Mouse (Mus musculus): ENCODE results near the gene Uqcc3. TPM values are rescaled to one million over a fixed set of nuclear protein-coding genes. Genes with fewer than 3 reads are reported as not detected.
A peak's percentile ranks its signal among the peaks of the same experiment; 100 is the strongest.

Gene Uqcc3
- polyA plus RNA-seq, 1 experiment from 2014 or later: 94.5 TPM

- no peak overlapping the region for H3K9ac ChIP-seq (ENCODE audit: low read depth, low read length)
- ATAC-seq (replicated peaks; ENCODE audit: low FRiP score, low read depth): no peak
- TF ChIP-seq CTCF (IDR thresholded peaks at IDR 0.05; ENCODE audit: low read depth): no peak
- H3K4me1 ChIP-seq (replicated peaks; ENCODE audit: insufficient read depth, low read length): peaks cover 7% of the 10 kb centered on the region; the same call in 1 of the 2 replicates
- WGBS: 68% methylated on average over 2 of the region's 2 CpGs
- no peak overlapping the region for H3K4me2 ChIP-seq (ENCODE audit: low read length)
- H3K27ac ChIP-seq: no peak overlapping the region
- no peaks in the 10 kb centered on the region for H3K27me3 ChIP-seq (ENCODE audit: insufficient read depth, low read length)
- no peaks in the 10 kb centered on the region for H3K9me3 ChIP-seq (replicated peaks; ENCODE audit: low read length)
- no peak overlapping the region for H3K4me3 ChIP-seq (replicated peaks; ENCODE audit: low read depth, low read length)
- no peak for DNase-seq (ENCODE audit: low spot score)
- H3K36me3 ChIP-seq (ENCODE audit: insufficient read depth, low read length): peaks cover 13% of the 10 kb centered on the region
Observed at GRCm38 (mm10) chr19:8926766-8927165, 46.0 kb upstream of the Uqcc3 start.

DNA sequence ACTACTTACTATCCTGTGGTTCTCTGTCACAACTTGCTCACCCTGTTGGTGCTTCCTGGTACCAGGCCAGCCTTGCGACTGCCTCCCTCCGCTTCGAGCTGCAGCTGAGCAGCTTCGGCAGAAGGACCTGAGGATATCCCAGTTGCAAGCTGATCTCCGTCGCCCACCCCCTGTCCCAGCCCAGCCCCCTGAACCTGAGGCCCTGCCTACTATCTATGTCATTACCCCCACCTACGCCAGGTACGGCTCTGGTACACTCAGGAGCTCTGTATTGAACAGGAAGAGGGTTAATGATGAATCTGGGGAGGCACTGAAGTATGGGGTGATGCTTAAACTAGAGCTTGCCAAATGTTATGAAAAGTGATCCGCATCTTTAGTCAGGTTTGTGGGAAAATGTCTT lies 41.0 kb upstream of the Uqcc3 start:
- Histone ChIP-seq H3K4me1 (replicated peaks; ENCODE audit: insufficient read depth, low read length) (peaks cover 7% of the 10 kb centered on the region; the same call in 1 of the 2 replicates), H3K9me3 (replicated peaks; ENCODE audit: low read length) (no peaks in the 10 kb centered on the region), H3K4me2 (ENCODE audit: low read length) (no peak overlapping the region; the same call in 1 of the 2 replicates), H3K27me3 (ENCODE audit: insufficient read depth, low read length) (no peaks in the 10 kb centered on the region), H3K9ac (ENCODE audit: low read depth, low read length) (0 out of 2 replicates have a peak overlapping the region, but pooled peaks have one; percentile 62), H3K4me3 (replicated peaks; ENCODE audit: low read depth, low read length) (no peak overlapping the region), H3K27ac (no peak overlapping the region), H3K36me3 (ENCODE audit: insufficient read depth, low read length) (peaks cover 6% of the 10 kb centered on the region; the same call in 1 of the 2 replicates)
- no peak for ATAC-seq (replicated peaks; ENCODE audit: low FRiP score, low read depth)
- no peak for DNase-seq (ENCODE audit: low spot score)
- 74% methylated on average over 9 of the region's 9 CpGs for WGBS
- no peak for TF ChIP-seq CTCF (IDR thresholded peaks at IDR 0.05; ENCODE audit: low read depth)

GRCm38 (mm10) chr19:8920836-8921291 lies 40.1 kb upstream of the Uqcc3 start:
- 0% methylated on average over 6 of the region's 6 CpGs for WGBS
- H3K9me3 ChIP-seq (replicated peaks; ENCODE audit: low read length): no peaks in the 10 kb centered on the region
- peak overlapping the region; percentile 63 for H3K4me2 ChIP-seq (ENCODE audit: low read length)
- H3K4me1 ChIP-seq (replicated peaks; ENCODE audit: insufficient read depth, low read length): peaks cover 7% of the 10 kb centered on the region; the same call in 1 of the 2 replicates
- H3K36me3 ChIP-seq (ENCODE audit: insufficient read depth, low read length): peaks cover 9% of the 10 kb centered on the region; the same call in 1 of the 2 replicates
- peak overlapping the region; percentile 91 for H3K27ac ChIP-seq
- no peak for TF ChIP-seq CTCF (IDR thresholded peaks at IDR 0.05; ENCODE audit: low read depth)
- H3K4me3 ChIP-seq (replicated peaks; ENCODE audit: low read depth, low read length): peak overlapping the region; percentile 72
- no peaks in the 10 kb centered on the region for H3K27me3 ChIP-seq (ENCODE audit: insufficient read depth, low read length)
- DNase-seq (ENCODE audit: low spot score) (peak; percentile 70), ATAC-seq (replicated peaks; ENCODE audit: low FRiP score, low read depth) (no peak)
- H3K9ac ChIP-seq (ENCODE audit: low read depth, low read length): peak overlapping the region; percentile 62

- Histone ChIP-seq H3K27ac (peak within 1 kb of the TSS; percentile 91), H3K36me3 (ENCODE audit: insufficient read depth, low read length) (peaks cover 15% of the 10 kb centered on the region), H3K4me3 (replicated peaks; ENCODE audit: low read depth, low read length) (peak within 1 kb of the TSS; percentile 72), H3K9ac (ENCODE audit: low read depth, low read length) (peak within 1 kb of the TSS; percentile 62), H3K4me2 (ENCODE audit: low read length) (peak within 1 kb of the TSS; percentile 63), H3K27me3 (ENCODE audit: insufficient read depth, low read length) (no peaks in the 10 kb centered on the region), H3K4me1 (replicated peaks; ENCODE audit: insufficient read depth, low read length) (peaks cover 7% of the 10 kb centered on the region; the same call in 1 of the 2 replicates), H3K9me3 (replicated peaks; ENCODE audit: low read length) (no peaks in the 10 kb centered on the region)
- DNase-seq (ENCODE audit: low spot score) (peak; percentile 98), ATAC-seq (replicated peaks; ENCODE audit: low FRiP score, low read depth) (peak; percentile 98)
- 2% methylated on average over 48 of the region's 50 CpGs for WGBS
- TF ChIP-seq CTCF (IDR thresholded peaks at IDR 0.05; ENCODE audit: low read depth): no peak
Observed at GRCm38 (mm10) chr19:8920073-8920736, 39.5 kb upstream of the Uqcc3 start, which contains the start of gene B3gat3. B3gat3 (plus strand) TSS chr19:8920374.

DNA sequence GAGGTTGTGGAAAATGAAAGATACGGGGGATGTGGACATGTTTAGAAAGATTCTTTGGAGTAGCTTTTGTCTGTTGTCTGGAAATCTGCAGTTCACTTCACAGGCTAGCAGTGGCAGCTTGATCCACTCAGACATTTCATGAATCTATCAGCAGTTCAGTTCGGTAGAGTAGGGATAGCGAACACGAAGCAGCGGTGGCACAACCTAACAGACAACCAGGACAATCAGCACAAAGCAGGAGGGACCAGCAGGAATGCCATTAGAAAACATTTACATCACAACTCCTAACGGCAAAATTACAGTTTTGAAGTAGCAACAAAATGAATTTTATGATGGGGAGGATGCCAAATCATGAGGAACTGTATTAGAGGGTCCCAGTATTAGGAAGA lies 39.0 kb upstream of the Uqcc3 start:
- H3K9ac ChIP-seq (ENCODE audit: low read depth, low read length): no peak overlapping the region

GRCm38 (mm10) chr19:8919000-8919399 lies 38.3 kb upstream of the Uqcc3 start:
- no peak for TF ChIP-seq CTCF (IDR thresholded peaks at IDR 0.05; ENCODE audit: low read depth)
- H3K27me3 ChIP-seq (ENCODE audit: insufficient read depth, low read length): no peaks in the 10 kb centered on the region
- no peak overlapping the region for H3K4me2 ChIP-seq (ENCODE audit: low read length)
- ATAC-seq (replicated peaks; ENCODE audit: low FRiP score, low read depth) (no peak), DNase-seq (ENCODE audit: low spot score) (no peak)
- H3K27ac ChIP-seq: no peak overlapping the region
- H3K36me3 ChIP-seq (ENCODE audit: insufficient read depth, low read length): peaks cover 27% of the 10 kb centered on the region
- WGBS: 92% methylated on average over 3 of the region's 3 CpGs
- H3K9me3 ChIP-seq (replicated peaks; ENCODE audit: low read length): no peaks in the 10 kb centered on the region
- H3K9ac ChIP-seq (ENCODE audit: low read depth, low read length): no peak overlapping the region
- H3K4me1 ChIP-seq (replicated peaks; ENCODE audit: insufficient read depth, low read length): peaks cover 7% of the 10 kb centered on the region; the same call in 1 of the 2 replicates
- H3K4me3 ChIP-seq (replicated peaks; ENCODE audit: low read depth, low read length): no peak overlapping the region

More for the DNA sequence above, 39.0 kb upstream of the Uqcc3 start:
- 0 out of 2 replicates have a peak overlapping the region, but pooled peaks have one; percentile 72 for H3K4me3 ChIP-seq (replicated peaks; ENCODE audit: low read depth, low read length)
- TF ChIP-seq CTCF (IDR thresholded peaks at IDR 0.05; ENCODE audit: low read depth): no peak
- peaks cover 7% of the 10 kb centered on the region; the same call in 1 of the 2 replicates for H3K4me1 ChIP-seq (replicated peaks; ENCODE audit: insufficient read depth, low read length)
- no peaks in the 10 kb centered on the region for H3K27me3 ChIP-seq (ENCODE audit: insufficient read depth, low read length)
- peaks cover 20% of the 10 kb centered on the region for H3K36me3 ChIP-seq (ENCODE audit: insufficient read depth, low read length)
- DNase-seq (ENCODE audit: low spot score): no peak
- ATAC-seq (replicated peaks; ENCODE audit: low FRiP score, low read depth): no peak
- no peaks in the 10 kb centered on the region for H3K9me3 ChIP-seq (replicated peaks; ENCODE audit: low read length)
- H3K4me2 ChIP-seq (ENCODE audit: low read length): peak overlapping the region; percentile 63
- H3K27ac ChIP-seq: peak overlapping the region; percentile 91
- 61% methylated on average over 6 of the region's 6 CpGs for WGBS

Data from kidney, postnatal 0 days (tissue).